Mouse (Mus musculus): ENCODE measurements at regions not wholly inside any gene's neighbourhood (a gene's known extent, or its start where the extent isn't known, plus 50 kb on each side); places are given as distances from the start of the nearest gene placed in this dataset.
"Not testable (repeated sequence)": the region's sequence is repeated elsewhere in the genome, so short reads cannot be mapped to it uniquely, and the experiment has no call there.

DNA sequence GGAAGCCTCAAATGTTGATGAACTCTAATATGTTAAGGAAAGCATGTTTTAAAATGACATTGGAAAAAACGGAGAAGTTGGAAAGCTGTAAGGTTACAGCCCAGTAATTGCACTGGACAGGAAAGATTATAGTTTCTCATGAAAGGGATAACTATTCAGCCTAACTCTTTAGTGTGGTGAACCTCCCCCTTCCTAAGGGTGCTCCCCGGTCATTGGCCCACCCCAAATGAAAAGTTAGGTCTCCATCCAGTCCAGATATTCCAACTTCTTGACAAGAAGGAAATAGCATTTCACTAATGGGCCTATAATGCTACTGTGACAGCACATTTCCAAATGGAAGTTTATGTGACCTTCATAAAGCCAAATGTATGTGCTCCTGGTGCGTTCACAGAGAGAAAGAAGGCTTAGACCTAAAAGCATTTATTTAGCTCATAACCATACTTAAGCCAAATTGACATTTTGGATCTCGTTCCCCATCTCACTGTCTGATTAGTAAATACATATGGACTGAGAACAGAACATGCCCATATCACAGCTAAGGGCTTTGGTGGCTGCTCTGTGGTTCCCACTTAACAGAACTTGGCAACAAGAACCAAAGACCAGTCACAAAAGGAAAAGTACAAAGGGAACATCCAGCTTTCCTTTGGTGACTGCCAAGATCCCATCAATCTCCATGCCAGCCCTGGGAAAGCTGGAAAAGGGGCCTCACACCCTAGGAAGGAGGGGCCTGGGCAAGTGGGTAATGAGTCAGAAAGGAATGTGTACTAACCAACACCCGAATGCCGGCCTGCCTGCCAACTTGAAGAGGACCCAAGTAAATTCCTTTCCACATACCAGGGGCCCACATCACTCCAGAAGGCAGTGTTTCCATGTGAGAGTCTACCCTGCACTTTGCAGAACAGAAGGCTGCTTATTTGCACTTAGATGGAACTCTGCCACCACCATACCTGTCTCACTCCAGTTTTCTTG, 155.1 kb upstream of the Chst7 start:
- H3K9me3 ChIP-seq: no peaks in the 10 kb centered on the region
- ATAC-seq (replicated peaks): peak; percentile 90
- no peaks in the 10 kb centered on the region for H3K36me3 ChIP-seq (replicated peaks)
- no peak overlapping the region for H3K4me2 ChIP-seq
- no peaks in the 10 kb centered on the region for H3K4me1 ChIP-seq
- no peaks in the 10 kb centered on the region for H3K27me3 ChIP-seq (replicated peaks)
- H3K9ac ChIP-seq: no peak overlapping the region
- 63% methylated on average over 6 of the region's 6 CpGs for WGBS
- H3K4me3 ChIP-seq: no peak overlapping the region
- no peak overlapping the region for H3K27ac ChIP-seq

DNA sequence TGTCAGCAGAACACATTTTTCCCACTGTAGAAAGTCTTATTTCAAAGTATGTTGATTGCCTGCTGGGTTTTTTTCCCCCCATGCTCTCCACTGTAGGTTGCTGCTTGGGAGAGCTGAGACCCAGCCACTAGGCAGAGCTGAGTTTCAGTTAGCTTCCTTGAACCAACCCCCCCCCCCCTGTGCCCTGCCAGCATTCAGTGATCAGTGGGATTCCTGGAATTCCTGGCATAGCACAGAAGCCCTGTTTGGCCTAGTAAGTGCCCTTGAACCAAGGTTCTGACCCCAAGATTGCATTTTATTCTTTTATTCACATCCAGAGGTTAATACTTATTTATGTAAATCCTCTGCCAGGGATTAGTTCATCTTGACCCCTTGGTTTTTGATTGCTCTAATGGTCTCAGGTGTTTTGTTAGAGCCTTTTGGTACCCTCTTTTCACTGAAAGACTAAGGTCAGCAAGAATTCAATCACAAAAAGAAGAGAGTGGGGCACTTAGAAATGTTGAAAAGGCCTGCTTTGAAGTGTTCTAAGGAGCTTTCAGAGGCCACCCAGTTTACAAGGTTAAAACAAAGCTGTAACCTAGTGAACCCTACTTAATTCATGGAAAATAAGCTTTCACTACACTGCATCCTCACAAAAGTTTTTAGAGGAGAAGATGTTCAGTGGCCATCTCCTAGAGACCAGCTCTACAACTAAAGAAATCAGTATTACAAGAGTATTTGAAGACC, 152.6 kb upstream of the Chst7 start:
- no peak overlapping the region for H3K27ac ChIP-seq
- no peak for ATAC-seq (replicated peaks)
- no peak overlapping the region for H3K4me2 ChIP-seq

DNA sequence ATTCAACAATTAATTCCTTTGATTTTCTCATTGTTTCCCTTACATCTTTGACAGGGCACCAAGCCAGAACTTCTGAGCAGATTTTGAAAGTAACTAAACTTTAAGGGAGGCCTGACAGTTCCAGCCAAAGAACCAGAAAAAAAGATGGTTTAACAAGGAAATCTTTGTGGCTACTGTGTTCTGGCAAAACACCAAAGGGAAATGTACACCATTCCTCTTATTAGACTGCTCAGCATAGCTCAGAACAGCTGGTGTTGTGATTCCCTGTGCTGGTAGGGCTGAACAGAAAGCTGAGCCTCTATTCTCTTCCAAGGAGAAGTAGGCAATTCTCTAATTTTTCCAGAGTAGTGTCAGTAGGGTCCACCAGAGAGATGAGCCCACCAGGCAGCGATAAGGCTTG, 142.4 kb upstream of the Chst7 start:
- WGBS: 77% methylated on average over 1 of the region's 1 CpGs
- Histone ChIP-seq H3K36me3 (replicated peaks) (no peaks in the 10 kb centered on the region), H3K27me3 (replicated peaks) (no peaks in the 10 kb centered on the region), H3K4me1 (no peaks in the 10 kb centered on the region), H3K27ac (no peak overlapping the region), H3K4me2 (no peak overlapping the region), H3K9ac (no peak overlapping the region), H3K4me3 (no peak overlapping the region), H3K9me3 (no peaks in the 10 kb centered on the region)
- no peak for ATAC-seq (replicated peaks)

More for the DNA sequence above, 152.6 kb upstream of the Chst7 start:
- H3K9me3 ChIP-seq: no peaks in the 10 kb centered on the region
- H3K36me3 ChIP-seq (replicated peaks): no peaks in the 10 kb centered on the region
- no peaks in the 10 kb centered on the region for H3K27me3 ChIP-seq (replicated peaks)
- H3K4me1 ChIP-seq: no peaks in the 10 kb centered on the region
- no peak overlapping the region for H3K9ac ChIP-seq
- H3K4me3 ChIP-seq: no peak overlapping the region

DNA sequence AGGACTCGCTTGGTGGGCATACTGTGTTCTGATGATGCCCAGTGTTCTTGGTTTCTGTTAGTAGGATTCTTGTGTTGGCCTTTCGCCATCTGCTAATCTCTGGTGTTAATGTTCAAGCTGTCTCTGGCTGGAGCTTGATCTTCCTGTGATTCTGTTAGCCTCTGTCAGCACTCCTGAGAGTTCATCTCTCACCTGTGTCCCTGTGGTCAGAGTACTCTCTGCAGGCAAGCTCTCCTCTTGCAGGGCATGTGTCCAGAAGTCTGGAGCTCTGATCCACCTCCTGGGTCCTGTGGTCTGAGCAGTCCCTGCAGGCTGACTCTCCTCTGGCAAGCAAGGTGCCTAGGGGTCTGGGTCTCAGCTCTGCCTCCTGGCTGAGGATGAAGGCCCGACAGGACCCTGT, 130.0 kb upstream of the Chst7 start:
- not testable (repeated sequence) for H3K27me3 ChIP-seq (replicated peaks); H3K36me3 ChIP-seq (replicated peaks); H3K4me2 ChIP-seq; H3K9ac ChIP-seq; H3K4me1 ChIP-seq; H3K27ac ChIP-seq; ATAC-seq (replicated peaks); H3K4me3 ChIP-seq; H3K9me3 ChIP-seq
- WGBS: 84% methylated on average over 3 of the region's 3 CpGs

DNA sequence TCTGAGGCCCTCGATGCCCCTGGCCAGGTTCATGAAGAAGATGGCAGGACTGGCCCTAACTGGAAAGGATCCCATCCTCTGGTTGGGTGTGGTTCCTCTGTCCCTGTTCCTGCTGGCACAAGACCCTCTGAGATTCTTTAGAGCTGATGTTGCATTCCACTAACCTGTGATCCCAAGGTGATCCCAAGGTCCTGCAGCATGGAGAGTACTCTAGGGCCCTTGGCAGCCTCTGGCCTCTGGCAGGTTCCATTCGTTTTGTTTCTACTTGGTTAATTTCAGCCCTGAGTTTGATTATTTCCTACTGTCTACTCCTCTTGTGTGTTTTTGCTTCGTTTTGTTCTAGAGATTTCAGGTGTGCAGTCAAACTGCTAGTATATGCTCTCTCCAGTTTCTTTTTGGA, 129.5 kb upstream of the Chst7 start:
- H3K27ac ChIP-seq: no peak overlapping the region
- ATAC-seq (replicated peaks): no peak
- no peak overlapping the region for H3K9ac ChIP-seq
- H3K4me1 ChIP-seq: no peaks in the 10 kb centered on the region
- H3K9me3 ChIP-seq: no peaks in the 10 kb centered on the region
- no peak overlapping the region for H3K4me3 ChIP-seq
- H3K27me3 ChIP-seq (replicated peaks): no peaks in the 10 kb centered on the region
- no peaks in the 10 kb centered on the region for H3K36me3 ChIP-seq (replicated peaks)
- no peak overlapping the region for H3K4me2 ChIP-seq
- WGBS: 68% methylated on average over 3 of the region's 3 CpGs

DNA sequence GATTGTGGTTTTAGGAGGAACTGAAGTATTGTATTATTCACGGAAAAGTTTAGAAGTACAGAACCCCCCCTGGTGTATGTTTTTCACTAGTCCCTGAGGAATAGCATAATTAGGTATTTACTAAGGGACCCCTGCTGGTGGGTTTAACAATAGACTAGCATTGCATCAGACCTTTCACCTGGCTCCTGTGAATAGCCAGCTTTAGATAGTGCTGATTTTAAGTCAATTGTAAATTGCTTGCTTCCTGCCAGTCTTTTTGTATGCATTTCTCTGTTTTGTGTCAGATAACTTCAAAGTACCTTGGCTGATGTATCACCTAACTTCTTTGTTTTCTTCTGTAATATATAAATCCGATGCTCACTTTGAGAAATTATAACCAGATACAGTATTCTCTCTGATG, 116.1 kb upstream of the Chst7 start:
- Histone ChIP-seq H3K9me3 (no peaks in the 10 kb centered on the region), H3K36me3 (replicated peaks) (no peaks in the 10 kb centered on the region), H3K9ac (no peak overlapping the region), H3K4me2 (no peak overlapping the region), H3K27ac (no peak overlapping the region), H3K4me1 (no peaks in the 10 kb centered on the region), H3K4me3 (no peak overlapping the region), H3K27me3 (replicated peaks) (no peaks in the 10 kb centered on the region)
- 74% methylated on average over 2 of the region's 2 CpGs for WGBS
- ATAC-seq (replicated peaks): no peak
